In the genomic region with DNA sequence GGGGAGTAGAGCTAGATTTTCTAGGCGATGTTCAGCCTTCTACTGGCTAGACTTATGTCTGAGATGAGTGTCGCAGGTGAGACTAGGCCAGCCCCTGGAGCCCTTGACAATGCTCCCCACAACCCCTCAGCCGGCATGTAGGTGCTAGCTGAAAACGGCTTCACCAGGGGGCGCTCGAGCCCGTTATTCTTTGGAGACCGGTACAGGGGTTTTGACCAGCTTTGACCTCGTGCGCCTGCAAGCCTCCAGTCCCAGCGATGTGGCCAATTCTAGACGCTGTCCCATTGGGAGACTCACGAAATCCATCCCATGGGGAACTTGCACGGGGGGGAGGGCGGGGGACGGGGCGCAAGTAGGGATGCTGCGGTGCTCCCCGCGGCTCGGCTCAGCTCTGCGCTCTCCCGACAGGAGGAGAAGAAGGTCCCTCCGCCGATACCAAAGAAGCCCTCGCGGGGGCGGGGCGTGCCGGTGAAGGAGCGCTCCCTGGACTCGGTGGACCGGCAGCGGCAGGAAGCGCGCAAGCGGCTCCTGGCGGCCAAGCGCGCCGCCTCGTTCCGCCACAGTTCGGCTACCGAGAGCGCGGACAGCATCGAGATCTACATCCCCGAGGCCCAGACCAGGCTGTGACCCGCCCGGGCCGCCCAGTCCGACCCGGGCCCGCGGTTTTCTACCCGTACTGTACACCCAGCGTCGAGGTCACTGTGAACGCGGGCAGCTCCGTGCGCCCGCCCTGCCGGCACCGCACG, we compare ENCODE assay signal across 8 mouse cellular contexts. TPM values are rescaled to one million over a fixed set of nuclear protein-coding genes. Genes with fewer than 3 reads are reported as not detected.
DNase-seq lines count a peak whose midpoint lies in the region; ATAC-seq and TF ChIP-seq lines count a peak whose summit lies in the region.

No protein-coding gene starts in this region.

- peak; percentile 91 for ATAC-seq in CD4-positive, CD25-positive, alpha-beta regulatory T cell, adult 4 months
- no peak; the same call in 1 of the 2 replicates for ATAC-seq in embryonic facial prominence, embryonic 15.5 days (ENCODE audit: insufficient number of reproducible peaks, low FRiP score, low TSS enrichment, low read depth)
- ATAC-seq in heart, embryonic 13.5 days (ENCODE audit: extremely low read depth, insufficient number of reproducible peaks, low FRiP score, low TSS enrichment) = no peak; the same call in 1 of the 2 replicates
- ATAC-seq in kidney, postnatal 0 days (replicated peaks; ENCODE audit: low FRiP score, low read depth) = peak; percentile 76; the same call in 1 of the 2 replicates
- peak; percentile 81 for ATAC-seq in liver, postnatal 0 days
- ATAC-seq in neural tube, embryonic 13.5 days (ENCODE audit: low read depth) = peak; percentile 74

- DNase-seq in brain, adult 2 months (ENCODE audit: low read depth, low spot score) = peak; percentile 91
- peak; percentile 82 for DNase-seq in kidney, postnatal 0 days (ENCODE audit: low spot score)
- DNase-seq in liver, postnatal 0 days = peak; percentile 89
- DNase-seq in testis, postnatal 10 days (ENCODE audit: low spot score) = peak; percentile 95

- WGBS in embryonic facial prominence, embryonic 15.5 days = under 1% methylated on average over 67 of the region's 67 CpGs
- WGBS in heart, embryonic 13.5 days = 1% methylated on average over 67 of the region's 67 CpGs
- WGBS in kidney, postnatal 0 days = under 1% methylated on average over 56 of the region's 67 CpGs
- under 1% methylated on average over 63 of the region's 67 CpGs for WGBS in liver, postnatal 0 days (ENCODE audit: insufficient replicate concordance)
- under 1% methylated on average over 66 of the region's 67 CpGs for WGBS in neural tube, embryonic 13.5 days

- H3K27me3 ChIP-seq in embryonic facial prominence, embryonic 15.5 days = peaks cover 31% of the 10 kb centered on the region
- H3K27me3 ChIP-seq in heart, embryonic 13.5 days (replicated peaks) = peaks cover 86% of the 10 kb centered on the region
- 0 out of 2 replicates have a peak, but pooled peaks cover 6% of the 10 kb centered on the region for H3K27me3 ChIP-seq in kidney, postnatal 0 days (ENCODE audit: insufficient read depth, low read length)
- H3K27me3 ChIP-seq in liver, postnatal 0 days (ENCODE audit: insufficient read depth, low read length) = peaks cover 15% of the 10 kb centered on the region
- H3K27me3 ChIP-seq in neural tube, embryonic 13.5 days = peaks cover 8% of the 10 kb centered on the region; the same call in 1 of the 2 replicates

- H3K4me3 ChIP-seq in embryonic facial prominence, embryonic 15.5 days (replicated peaks) = peak overlapping the region; percentile 59
- peak overlapping the region; percentile 59 for H3K4me3 ChIP-seq in heart, embryonic 13.5 days
- H3K4me3 ChIP-seq in kidney, postnatal 0 days (replicated peaks; ENCODE audit: low read depth, low read length) = peak overlapping the region; percentile 45
- H3K4me3 ChIP-seq in liver, postnatal 0 days (ENCODE audit: low read depth, low read length) = peak overlapping the region; percentile 53
- H3K4me3 ChIP-seq in neural tube, embryonic 13.5 days = peak overlapping the region; percentile 55

- no peak overlapping the region for H3K27ac ChIP-seq in embryonic facial prominence, embryonic 15.5 days (replicated peaks)
- H3K27ac ChIP-seq in heart, embryonic 13.5 days (replicated peaks) = no peak overlapping the region
- no peak overlapping the region for H3K27ac ChIP-seq in kidney, postnatal 0 days
- H3K27ac ChIP-seq in liver, postnatal 0 days (ENCODE audit: low read depth) = no peak overlapping the region
- peak overlapping the region; percentile 89 for H3K27ac ChIP-seq in neural tube, embryonic 13.5 days (replicated peaks)

- TF ChIP-seq EP300 in liver, postnatal 0 days (IDR thresholded peaks at IDR 0.05; ENCODE audit: low read depth) = no peak

- TF ChIP-seq CTCF in kidney, postnatal 0 days (IDR thresholded peaks at IDR 0.05; ENCODE audit: low read depth) = peak; percentile 69
- TF ChIP-seq CTCF in liver, postnatal 0 days (IDR thresholded peaks at IDR 0.05; ENCODE audit: low read depth) = peak; percentile 69

- H3K9ac ChIP-seq in embryonic facial prominence, embryonic 15.5 days = peak overlapping the region; percentile 31
- H3K9ac ChIP-seq in heart, embryonic 13.5 days = peak overlapping the region; percentile 79
- peak overlapping the region; percentile 52 for H3K9ac ChIP-seq in kidney, postnatal 0 days (ENCODE audit: low read depth, low read length)
- no peak overlapping the region; the same call in 1 of the 2 replicates for H3K9ac ChIP-seq in liver, postnatal 0 days (replicated peaks)
- peak overlapping the region; percentile 86 for H3K9ac ChIP-seq in neural tube, embryonic 13.5 days

- H3K4me1 ChIP-seq in embryonic facial prominence, embryonic 15.5 days = peaks cover 9% of the 10 kb centered on the region
- peaks cover 6% of the 10 kb centered on the region for H3K4me1 ChIP-seq in heart, embryonic 13.5 days
- peaks cover 7% of the 10 kb centered on the region; the same call in 1 of the 2 replicates for H3K4me1 ChIP-seq in kidney, postnatal 0 days (replicated peaks; ENCODE audit: insufficient read depth, low read length)
- peaks cover 9% of the 10 kb centered on the region for H3K4me1 ChIP-seq in liver, postnatal 0 days (ENCODE audit: insufficient read depth)
- peaks cover 41% of the 10 kb centered on the region for H3K4me1 ChIP-seq in neural tube, embryonic 13.5 days (replicated peaks)

- peak overlapping the region; percentile 99 for H3K4me2 ChIP-seq in embryonic facial prominence, embryonic 15.5 days (replicated peaks)
- peak overlapping the region; percentile 91 for H3K4me2 ChIP-seq in heart, embryonic 13.5 days
- H3K4me2 ChIP-seq in kidney, postnatal 0 days (ENCODE audit: low read length) = peak overlapping the region; percentile 98
- peak overlapping the region; percentile 77 for H3K4me2 ChIP-seq in liver, postnatal 0 days (ENCODE audit: low read depth, low read length)
- H3K4me2 ChIP-seq in neural tube, embryonic 13.5 days = peak overlapping the region; percentile 92

- no peaks in the 10 kb centered on the region for H3K36me3 ChIP-seq in embryonic facial prominence, embryonic 15.5 days
- no peaks in the 10 kb centered on the region for H3K36me3 ChIP-seq in heart, embryonic 13.5 days
- no peaks in the 10 kb centered on the region for H3K36me3 ChIP-seq in kidney, postnatal 0 days (ENCODE audit: insufficient read depth, low read length)
- no peaks in the 10 kb centered on the region for H3K36me3 ChIP-seq in liver, postnatal 0 days (replicated peaks; ENCODE audit: insufficient read depth, low read length)
- H3K36me3 ChIP-seq in neural tube, embryonic 13.5 days = 0 out of 2 replicates have a peak, but pooled peaks cover 4% of the 10 kb centered on the region

- H3K9me3 ChIP-seq in embryonic facial prominence, embryonic 15.5 days (replicated peaks) = no peaks in the 10 kb centered on the region
- no peaks in the 10 kb centered on the region for H3K9me3 ChIP-seq in heart, embryonic 13.5 days
- no peaks in the 10 kb centered on the region for H3K9me3 ChIP-seq in kidney, postnatal 0 days (replicated peaks; ENCODE audit: low read length)
- H3K9me3 ChIP-seq in liver, postnatal 0 days (ENCODE audit: low read length) = no peaks in the 10 kb centered on the region
- no peaks in the 10 kb centered on the region for H3K9me3 ChIP-seq in neural tube, embryonic 13.5 days

RNA-seq across cellular contexts. Expression of gene Smim12, which starts 7.7 kb away (rescaled TPM):
- 10 to 100 TPM; 37.5 to 54.9 TPM for polyA plus RNA-seq in CD4-positive, CD25-positive, alpha-beta regulatory T cell, adult 4 months (2017; shearing (Covaris generic))
- polyA plus RNA-seq in embryonic facial prominence, embryonic 15.5 days (2015; fragmentation: Nextera tagmentation; extraction: Ambion mirVana) = 47.5 and 55.4 TPM in 2 replicates
- 57.3 and 61.5 TPM in 2 replicates for polyA plus RNA-seq in heart, embryonic 13.5 days (2015; fragmentation: Nextera tagmentation; extraction: Ambion mirVana)
- polyA plus RNA-seq in kidney, postnatal 0 days (2015; fragmentation: Nextera tagmentation; extraction: Ambion mirVana) = 67.5 and 72.2 TPM in 2 replicates
- 33.9 and 35.0 TPM in 2 replicates for polyA plus RNA-seq in liver, postnatal 0 days (2015; fragmentation: Nextera tagmentation; extraction: Ambion mirVana)
- polyA plus RNA-seq in neural tube, embryonic 13.5 days (2015; fragmentation: Nextera tagmentation; extraction: Ambion mirVana) = 57.9 and 60.3 TPM in 2 replicates

Comparison
In these comparisons a context has a peak if more than half of its experiments do, and no peak if none do; other contexts are left out.
1. ATAC-seq: peak in CD4-positive, CD25-positive, alpha-beta regulatory T cell, adult 4 months (single experiment), kidney, postnatal 0 days (single experiment), liver, postnatal 0 days (single experiment) and neural tube, embryonic 13.5 days (single experiment); none in embryonic facial prominence, embryonic 15.5 days (single experiment) and heart, embryonic 13.5 days (single experiment).
2. Peak in every context shown above with its lines, with median percentiles within 50 percentile points of each other: DNase-seq, H3K4me2 ChIP-seq and H3K4me3 ChIP-seq.